Mouse (Mus musculus): ENCODE measurements around the gene Ppa2.

The Ppa2 gene

GRCm38 (mm10) chr3:133309954-133310808 lies at the start of gene Ppa2:
Gene Ppa2 (plus strand): TSS chr3:133310110.
- in situ Hi-C loops (cut with MboI), result no loop called here

- in situ Hi-C loops (cut with MboI), result no loop called here
Measured at GRCm38 (mm10) chr3:133271887-133272286, 38.0 kb upstream of the Ppa2 start.

GRCm38 (mm10) chr3:133284587-133284986 lies 25.3 kb upstream of the Ppa2 start:
- in situ Hi-C loops (cut with MboI), result no loop called here

DNA sequence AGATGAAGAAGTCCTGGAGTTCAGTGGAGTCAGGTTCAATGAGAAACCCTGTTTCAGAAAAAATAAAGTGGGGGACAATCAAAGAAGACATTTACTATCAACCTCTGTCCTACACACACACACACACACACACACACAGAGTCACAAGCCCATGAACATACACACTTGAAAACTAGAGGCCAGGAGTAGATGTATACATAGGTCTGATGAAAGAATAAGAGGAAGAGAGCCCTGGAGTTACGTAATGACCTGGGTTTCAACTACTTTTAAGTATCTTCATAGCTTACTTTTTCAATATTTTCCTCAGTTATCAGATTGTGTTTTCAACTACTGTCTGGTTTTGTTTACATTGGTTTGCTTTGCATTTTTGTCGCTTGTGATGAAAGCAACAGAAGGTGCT lies 21.1 kb upstream of the Ppa2 start:
- in situ Hi-C loops (cut with MboI), result no loop called here

- in situ Hi-C loops (cut with MboI), result no loop called here
Measured at GRCm38 (mm10) chr3:133304328-133304727, 5.6 kb upstream of the Ppa2 start.

- in situ Hi-C loops (cut with MboI), result no loop called here
Measured at GRCm38 (mm10) chr3:133308361-133308760, 1.5 kb upstream of the Ppa2 start.

DNA sequence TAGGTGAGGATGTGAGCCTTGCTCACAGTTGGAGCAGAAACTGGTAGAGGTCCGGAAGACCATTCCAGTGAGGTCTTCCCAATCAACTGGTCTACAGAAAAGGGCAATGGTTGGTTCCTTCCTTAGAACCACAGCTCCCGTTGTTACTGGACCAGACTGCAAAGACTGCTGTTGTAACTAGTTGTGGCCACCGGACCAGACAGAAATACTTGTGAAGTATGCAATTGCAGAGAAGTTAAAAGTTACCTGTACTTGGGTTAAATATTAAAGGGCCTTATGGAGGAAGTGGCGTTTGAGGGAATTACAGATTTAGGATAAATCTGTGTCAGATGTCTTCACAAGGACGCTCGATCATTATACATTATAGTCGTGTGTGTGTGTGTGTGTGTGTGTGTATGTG lies 551 bp upstream of the Ppa2 start:
- in situ Hi-C loops (cut with MboI), result no loop called here

- in situ Hi-C loops (cut with MboI), result no loop called here
Measured at GRCm38 (mm10) chr3:133310809-133311179, 884 bp downstream of the Ppa2 start.

- in situ Hi-C loops (cut with MboI), result no loop called here
Measured at GRCm38 (mm10) chr3:133312331-133312730, 2.4 kb downstream of the Ppa2 start.

DNA sequence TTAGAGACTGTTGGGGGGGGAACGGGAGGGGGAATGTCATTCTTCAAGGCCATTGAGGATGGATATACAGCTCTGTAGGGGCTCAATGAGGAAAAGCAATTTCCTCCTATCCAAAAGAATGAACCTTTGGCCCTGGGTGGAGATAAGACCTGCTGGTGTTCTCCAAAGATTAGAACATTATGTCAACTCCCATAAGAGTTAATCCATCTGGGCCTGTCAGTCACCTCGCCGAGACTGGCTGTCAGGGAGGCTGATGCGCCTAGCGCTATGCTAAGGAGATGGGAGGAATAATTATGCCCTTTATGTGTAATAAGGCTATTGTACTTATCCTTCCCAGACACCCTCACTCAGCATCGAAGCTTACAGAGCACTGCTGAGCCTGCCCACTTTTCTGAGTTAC lies 2.9 kb downstream of the Ppa2 start:
- in situ Hi-C loops (cut with MboI), result no loop called here

DNA sequence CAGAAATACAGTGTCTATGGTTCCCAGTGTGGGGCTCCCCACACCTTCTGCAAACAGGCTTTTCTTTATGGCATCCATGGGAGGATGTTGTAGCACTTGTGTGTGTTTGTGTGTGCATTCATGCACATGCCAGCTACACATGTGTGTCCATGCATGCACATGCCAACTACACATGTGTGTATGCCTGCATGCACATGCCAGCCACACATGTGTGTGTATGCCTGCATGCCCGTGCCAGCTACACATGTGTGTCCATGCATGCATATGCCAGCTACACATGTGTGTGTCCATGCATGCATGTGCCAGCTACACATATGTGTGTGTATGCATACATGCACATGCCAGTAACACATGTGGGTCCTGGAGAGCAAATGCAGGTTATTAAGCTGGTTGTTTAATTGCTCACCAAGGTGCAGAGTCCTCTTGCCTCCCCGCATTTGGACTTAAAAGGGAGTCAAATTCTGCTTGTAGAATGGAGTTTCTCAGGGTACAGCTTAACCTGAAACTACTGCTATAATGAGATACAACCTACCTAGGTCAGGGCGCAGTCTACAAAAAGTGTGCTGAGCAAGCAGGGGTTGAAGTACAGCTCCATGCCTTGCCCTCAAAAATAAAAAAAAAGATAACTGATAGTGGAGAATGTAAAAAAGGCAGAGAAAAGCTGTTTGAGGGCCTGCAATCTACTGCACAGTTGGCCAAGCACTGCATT lies 3.7 kb downstream of the Ppa2 start:
- in situ Hi-C loops (cut with MboI), result no loop called here

DNA sequence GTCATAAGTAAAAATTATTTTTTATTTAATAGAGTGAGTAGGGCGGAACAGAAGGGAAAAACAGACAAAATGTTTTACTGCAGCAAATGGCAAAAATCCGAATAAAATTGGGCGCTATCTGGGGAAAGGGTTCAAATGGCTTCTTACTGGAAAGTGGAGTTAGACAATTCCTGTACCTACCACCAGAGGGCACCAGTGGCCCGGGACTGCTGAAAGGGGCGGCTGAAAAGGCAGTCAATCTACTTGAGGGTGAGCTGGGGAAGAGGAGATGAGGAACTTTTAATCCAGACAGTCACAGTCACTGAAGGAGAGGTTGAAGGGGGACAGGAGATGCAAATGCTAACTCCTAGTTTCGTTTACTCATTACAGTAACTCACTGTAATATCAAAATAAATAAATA lies 4.6 kb downstream of the Ppa2 start:
- in situ Hi-C loops (cut with MboI), result no loop called here

DNA sequence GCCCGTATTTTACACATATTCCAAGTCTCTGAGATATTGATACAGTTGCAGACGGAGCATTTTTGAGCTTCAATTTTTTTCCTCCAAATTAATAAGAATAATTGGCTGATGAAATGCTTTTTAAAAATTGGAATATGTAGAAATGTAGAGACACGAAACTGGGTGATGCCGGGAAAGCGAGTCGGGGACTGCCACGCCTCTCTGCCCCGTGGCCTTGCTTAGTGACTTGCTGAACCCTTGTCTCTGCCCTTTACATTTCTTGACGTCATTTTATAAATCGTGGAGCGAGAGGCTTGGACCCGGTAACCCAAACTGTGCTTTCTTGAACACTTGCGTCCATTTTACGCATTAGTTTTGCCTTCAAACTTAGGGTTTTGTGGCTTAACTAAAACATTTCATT lies 5.1 kb downstream of the Ppa2 start:
- in situ Hi-C loops (cut with MboI), result no loop called here

GRCm38 (mm10) chr3:133315647-133316046 lies 5.7 kb downstream of the Ppa2 start:
- in situ Hi-C loops (cut with MboI), result no loop called here

- in situ Hi-C loops (cut with MboI), result no loop called here
Measured at GRCm38 (mm10) chr3:133317845-133318244, 7.9 kb downstream of the Ppa2 start.

GRCm38 (mm10) chr3:133318596-133318995 lies 8.7 kb downstream of the Ppa2 start:
- in situ Hi-C loops (cut with MboI), result no loop called here

DNA sequence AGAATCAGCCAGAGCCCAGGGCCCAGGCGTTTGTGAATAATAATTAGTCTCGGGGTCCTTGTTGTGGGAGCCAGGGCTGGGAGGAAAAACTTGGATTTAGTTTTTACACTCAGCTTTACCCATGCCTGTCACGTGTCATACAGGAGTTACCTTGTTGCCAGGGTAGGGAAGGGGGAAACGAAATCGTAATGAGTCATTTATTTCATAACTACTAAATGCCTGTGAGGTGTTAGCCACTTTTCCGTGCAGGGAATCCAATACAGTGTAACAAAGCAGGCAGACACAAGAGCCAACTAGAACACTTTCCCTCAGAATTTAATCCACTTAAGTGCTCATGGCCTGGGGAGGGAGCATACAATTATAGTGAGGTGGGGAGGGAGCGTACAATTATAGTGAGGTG lies 9.9 kb downstream of the Ppa2 start:
- in situ Hi-C loops (cut with MboI), result no loop called here

GRCm38 (mm10) chr3:133320313-133320712 lies 10.4 kb downstream of the Ppa2 start:
- in situ Hi-C loops (cut with MboI), result no loop called here

GRCm38 (mm10) chr3:133321928-133322327 lies 12.0 kb downstream of the Ppa2 start:
- in situ Hi-C loops (cut with MboI), result no loop called here

DNA sequence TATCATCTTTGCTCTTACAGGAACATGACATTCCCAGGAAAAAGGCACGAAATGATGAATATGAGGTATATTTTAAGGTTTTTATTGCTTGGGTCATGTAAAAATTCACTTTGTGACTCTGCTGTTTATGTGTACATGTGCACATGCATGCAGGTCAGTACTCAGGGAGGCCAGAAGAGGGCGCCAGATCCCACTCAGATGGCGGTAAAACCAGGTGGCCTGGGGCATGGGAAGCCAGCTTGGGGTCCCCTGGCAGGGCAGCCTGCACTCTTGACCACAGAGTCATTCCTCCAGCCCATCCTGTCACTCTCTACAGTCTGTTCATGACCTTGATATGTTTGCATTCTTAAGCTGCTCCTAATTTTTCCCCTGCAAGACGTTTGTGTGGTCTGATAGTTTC lies 12.6 kb downstream of the Ppa2 start:
- in situ Hi-C loops (cut with MboI), result no loop called here

DNA sequence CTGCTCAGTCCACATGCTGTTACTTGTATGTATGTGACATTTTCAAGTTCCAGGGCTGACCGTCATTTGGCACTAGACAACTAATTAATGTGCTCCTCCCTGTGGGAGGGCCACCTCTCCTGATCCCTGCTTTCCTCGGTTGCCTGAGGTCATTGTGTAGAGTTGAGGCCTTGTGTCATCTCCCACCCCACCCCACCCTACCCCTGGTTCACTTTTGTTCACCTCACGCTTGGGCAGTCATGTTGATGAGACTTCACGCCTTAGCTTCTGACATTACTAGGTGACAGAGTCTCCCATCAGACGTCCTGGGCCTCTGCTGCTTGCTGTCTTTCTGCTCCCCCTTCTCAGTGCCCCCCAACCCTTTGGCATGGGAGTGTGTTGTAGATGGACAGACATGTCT lies 15.2 kb downstream of the Ppa2 start:
- in situ Hi-C loops (cut with MboI), result loop anchor here (25.0 kb wide), 3 partner anchors 212 to 1887 kb away; partner anchors contain the start of genes Cenpe, Gstcd, Ints12 and Tet2

GRCm38 (mm10) chr3:133328551-133328950 lies 18.6 kb downstream of the Ppa2 start:
- in situ Hi-C loops (cut with MboI), result loop anchor here (25.0 kb wide), 3 partner anchors 209 to 1884 kb away; partner anchors contain the start of genes Cenpe, Gstcd, Ints12 and Tet2

DNA sequence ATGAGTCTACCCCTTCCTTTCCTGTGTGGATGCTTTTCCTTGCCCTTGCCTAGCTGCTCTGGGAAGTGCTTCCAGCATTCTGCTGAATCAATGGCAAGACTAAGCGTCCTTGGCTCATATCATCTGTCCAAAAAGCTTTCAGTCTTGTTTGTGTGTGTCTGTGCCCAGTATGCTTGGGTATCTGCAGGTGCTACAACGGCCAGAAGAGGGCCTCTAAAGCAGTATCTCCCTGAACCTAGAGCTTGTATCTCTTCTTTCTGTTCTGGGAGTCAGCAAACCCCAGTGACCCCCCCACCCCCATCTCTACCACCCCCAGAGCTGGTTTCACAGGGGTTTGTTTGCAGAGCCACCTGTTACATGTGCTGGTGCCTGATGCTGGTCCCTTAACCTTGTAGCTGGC lies 19.5 kb downstream of the Ppa2 start:
- in situ Hi-C loops (cut with MboI), result loop anchor here (25.0 kb wide), 3 partner anchors 208 to 1883 kb away; partner anchors contain the start of genes Cenpe, Gstcd, Ints12 and Tet2
